Mouse (Mus musculus) c-Kit-negative CD71-positive TER-119-positive erythroid progenitor cells, embryonic 14.5 days (primary cell): ENCODE results near the gene Nln.

Source experiments
- DNase-seq: peaks from one replicate; pipeline ENCODE4 v3.0.0-alpha.2; 2013; ENCODE audit warnings: low read depth, low spot score

Gene Nln

GRCm38 (mm10) chr13:104042738-104043137, 66.7 kb downstream of the Nln start:
- DNase-seq = no peak

DNA sequence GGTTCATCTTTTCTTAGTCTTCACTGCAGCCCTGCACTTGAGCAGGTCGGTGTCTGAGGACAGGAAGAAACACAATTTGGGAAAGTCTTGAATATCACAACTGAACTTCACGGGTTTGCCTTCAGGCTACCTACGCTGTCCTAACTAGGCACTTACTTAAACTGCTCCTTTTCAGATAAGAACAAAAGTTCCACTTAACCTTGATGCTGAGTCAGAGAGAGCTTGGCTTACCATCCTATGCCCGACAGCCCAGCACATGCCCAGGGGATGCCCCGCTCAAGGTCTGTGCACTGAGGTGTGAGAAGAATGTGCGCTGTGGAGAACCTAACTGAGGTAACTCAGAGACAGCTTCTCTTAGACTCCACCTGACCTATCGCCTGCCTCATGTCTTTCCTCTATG, 67.9 kb downstream of the Nln start:
- DNase-seq = no peak

- peak; percentile 11 for DNase-seq
Observed at GRCm38 (mm10) chr13:104040950-104041349, 68.5 kb downstream of the Nln start.

DNA sequence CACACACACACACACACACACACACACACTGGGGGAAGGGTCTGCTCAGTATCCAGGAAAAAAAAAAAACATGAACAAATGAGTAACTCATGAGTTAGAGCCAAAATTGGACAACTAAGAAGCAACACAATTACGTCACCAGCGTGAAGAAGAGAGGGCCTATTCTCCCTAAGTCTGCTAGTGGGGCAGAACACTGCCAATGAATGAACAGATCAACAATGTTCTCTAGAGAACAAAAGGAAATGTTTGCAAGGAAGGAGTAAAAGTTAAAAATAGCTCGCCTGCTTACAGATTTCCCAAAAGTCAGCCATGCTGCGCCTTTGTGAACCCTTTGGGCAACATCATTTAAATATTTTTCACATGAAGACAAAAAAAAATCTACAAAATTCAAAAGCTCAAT, 69.6 kb downstream of the Nln start:
- no peak for DNase-seq

DNA sequence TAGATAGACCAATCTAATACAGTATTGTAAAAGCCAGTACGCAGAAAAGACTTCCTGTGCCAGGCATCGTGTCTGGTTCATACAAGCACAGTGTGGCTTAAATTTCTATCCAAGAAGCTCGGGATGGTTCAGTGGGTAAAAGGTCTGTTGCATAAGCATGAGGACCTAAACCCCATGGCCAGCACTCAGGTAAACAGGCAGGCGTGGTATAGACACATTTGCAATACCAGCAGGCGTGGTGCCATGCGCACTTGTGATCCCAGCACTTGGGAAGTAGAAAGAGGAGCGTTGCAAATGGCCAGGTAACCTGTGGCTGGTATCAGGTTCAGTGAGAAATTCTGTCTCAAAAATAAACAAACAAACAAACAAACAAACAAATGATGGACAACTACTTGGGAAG, 70.5 kb downstream of the Nln start:
- no peak for DNase-seq

DNA sequence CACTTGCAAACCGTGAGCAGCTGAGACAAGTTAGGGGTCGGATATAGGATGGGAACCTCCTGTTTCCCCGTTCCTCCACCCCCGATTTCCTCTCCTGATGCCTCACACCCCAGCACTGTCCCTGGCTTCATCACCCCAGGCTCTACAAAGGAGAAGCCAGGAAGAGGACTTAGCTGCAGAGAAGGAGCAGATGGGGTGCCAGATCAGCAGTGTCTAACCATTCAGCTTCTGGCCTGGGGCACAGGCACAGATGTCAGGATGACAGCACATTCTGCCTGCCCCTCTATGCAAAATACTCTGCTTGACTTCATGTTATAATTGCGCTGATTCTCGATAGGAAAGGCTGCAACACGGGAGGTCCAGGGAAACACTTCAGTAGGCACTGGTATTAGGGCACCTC, 71.1 kb downstream of the Nln start:
- DNase-seq = no peak

GRCm38 (mm10) chr13:104037531-104038290, 71.7 kb downstream of the Nln start:
- no peak for DNase-seq

GRCm38 (mm10) chr13:104036494-104037290, 72.7 kb downstream of the Nln start:
- DNase-seq = no peak

DNA sequence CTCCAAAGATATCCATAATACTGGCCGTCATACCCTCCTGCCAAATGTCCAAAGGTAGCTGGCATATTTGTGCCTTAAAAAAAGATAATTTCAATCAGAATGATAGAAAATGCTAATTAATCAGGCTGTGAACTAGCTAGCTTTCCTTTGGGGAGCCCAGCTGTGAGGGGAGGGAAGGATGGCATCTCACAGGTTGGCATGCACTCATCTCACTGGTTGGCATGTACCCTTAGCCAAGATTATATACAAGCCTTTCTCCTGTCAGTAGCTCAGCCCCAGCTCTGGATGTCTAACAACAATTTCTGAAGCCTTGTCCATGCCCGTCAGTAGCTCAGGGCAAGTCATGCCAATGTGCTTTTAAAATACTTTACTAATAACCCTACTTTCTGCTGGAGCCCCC, 73.8 kb downstream of the Nln start:
- no peak for DNase-seq

DNA sequence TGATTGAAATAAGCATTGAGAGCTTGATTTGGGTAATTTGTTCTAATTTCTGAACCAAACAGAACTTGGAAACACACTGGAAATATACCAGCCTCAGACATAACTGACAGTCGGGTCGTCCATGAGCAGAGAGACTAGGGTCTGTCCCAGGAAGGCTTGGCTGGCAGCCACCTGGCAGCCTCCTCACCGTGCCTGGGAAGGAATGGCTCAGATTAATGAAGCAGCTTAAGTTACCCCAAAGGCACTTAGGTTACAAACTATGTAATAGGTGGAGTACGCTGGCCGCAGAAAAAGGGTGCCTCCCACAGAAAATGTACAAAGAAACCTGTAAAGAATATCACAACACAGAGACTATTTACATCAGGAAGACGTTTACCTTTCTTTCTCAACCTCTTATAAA, 74.6 kb downstream of the Nln start:
- no peak for DNase-seq

DNA sequence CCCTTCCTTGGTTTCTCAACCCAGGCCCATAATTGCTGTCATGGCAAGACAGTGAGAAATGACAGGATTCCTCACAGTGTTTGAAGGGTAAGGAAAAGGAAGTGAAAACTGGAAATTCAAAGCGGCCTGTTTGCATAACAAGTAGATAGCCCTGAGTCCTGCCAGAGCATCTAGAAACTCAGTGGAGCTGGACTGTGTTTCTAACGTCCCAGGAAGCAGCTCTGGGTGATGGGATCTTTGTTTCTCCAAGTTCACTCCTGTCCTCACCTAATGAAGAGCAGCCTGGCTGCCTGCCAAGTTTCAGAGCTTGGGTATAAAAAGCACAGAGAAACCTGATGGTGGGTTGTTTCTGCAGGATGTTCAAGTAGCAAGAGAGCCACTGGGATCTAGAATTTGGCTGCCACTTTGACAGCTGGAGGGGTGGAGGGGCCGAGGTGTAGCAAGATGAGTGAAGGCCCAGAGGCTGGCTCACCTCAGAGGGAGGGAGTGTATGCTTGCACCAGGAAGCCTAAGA, 76.7 kb downstream of the Nln start:
- no peak for DNase-seq

- DNase-seq = no peak
Observed at GRCm38 (mm10) chr13:104031821-104032331, 77.5 kb downstream of the Nln start.

DNA sequence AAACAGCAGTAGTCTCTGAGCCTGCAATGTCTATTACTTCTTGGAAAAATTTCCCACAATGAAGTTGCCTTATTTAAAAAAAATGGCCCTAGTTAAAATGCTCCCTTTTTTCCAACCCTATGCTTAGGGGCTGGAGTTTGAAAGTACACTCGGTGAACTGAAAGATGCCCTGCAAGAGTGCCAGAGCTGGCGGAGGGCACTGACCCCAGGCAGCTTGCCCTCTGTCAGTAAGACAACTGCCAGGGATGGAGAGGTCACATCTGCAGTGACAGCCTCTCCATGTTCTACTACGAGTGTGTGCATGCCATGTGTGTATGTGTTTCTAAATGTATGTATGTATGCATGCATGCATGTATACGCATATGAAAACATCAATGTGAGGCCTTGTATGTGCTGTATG, 78.5 kb downstream of the Nln start:
- no peak for DNase-seq

DNA sequence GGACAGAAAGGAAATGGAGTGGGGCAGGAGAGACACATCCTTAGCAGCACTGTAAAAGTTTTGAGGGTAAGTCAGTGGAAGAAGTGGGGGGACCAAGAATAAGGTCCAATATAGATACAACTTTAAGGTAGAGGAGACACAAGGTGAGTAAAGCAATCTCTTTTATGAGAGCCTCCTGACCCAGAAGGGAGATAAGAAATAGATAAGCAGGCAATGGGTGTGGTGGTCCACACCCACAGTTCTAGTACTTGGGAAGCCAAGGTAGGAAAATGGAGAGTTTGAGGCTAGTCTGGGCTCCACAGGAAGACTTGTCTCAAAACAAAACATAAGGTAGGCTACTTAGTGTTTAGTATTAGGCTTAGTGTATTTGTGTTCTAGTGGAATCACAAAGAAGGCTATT, 79.9 kb downstream of the Nln start:
- DNase-seq = no peak

DNA sequence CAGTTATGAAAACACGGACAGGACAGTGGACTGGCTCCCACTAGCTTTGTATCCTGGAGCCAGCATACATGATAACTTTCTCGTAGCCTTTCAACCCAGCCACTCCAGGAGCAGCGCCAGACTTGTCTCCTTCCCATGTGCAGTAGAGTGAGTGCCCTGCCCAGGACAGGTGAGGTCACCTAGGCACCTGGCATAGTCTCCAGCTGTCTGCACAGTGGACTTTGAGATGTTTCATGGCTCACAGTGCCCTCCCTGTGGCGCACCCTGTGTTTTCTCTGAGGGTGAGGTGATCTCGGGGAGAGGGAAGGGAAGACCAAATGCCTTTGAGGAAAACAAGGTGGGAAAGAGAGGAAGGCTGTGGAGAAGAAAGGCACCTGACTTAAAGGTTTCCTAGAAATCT, 80.3 kb downstream of the Nln start:
- no peak for DNase-seq

DNA sequence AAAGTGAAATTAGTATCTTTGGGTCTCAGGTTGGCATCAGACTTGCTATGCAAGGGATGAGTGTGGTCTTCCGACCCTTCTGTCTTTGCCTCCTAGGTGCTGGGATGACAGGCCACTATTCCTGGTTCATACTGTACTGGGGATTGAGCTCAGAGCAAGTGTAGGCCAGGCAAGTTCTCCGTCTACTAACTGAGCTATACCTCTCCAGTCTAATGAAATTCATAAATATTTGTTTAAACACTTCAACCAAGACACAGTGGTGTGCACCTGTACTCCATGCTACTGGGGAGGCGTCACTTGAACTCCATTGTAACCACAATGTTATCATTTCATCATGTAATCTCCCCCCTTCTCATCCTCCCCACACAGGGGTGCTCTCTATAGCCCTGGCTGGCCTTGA, 82.9 kb downstream of the Nln start:
- DNase-seq = no peak

DNA sequence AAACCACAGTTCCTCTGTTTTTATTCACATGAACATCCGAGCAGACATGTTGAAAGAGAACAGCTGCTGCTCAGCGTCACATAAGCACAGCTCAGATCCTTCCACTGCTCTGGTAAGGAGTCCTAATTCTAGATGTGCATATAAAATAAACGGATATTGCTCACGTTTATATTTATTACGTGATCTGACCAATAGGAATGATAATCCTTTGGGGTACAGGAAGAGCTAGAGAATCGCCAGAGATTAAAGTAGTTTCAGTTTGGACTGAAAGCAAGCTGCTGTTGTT, 83.8 kb downstream of the Nln start:
- DNase-seq = no peak

DNA sequence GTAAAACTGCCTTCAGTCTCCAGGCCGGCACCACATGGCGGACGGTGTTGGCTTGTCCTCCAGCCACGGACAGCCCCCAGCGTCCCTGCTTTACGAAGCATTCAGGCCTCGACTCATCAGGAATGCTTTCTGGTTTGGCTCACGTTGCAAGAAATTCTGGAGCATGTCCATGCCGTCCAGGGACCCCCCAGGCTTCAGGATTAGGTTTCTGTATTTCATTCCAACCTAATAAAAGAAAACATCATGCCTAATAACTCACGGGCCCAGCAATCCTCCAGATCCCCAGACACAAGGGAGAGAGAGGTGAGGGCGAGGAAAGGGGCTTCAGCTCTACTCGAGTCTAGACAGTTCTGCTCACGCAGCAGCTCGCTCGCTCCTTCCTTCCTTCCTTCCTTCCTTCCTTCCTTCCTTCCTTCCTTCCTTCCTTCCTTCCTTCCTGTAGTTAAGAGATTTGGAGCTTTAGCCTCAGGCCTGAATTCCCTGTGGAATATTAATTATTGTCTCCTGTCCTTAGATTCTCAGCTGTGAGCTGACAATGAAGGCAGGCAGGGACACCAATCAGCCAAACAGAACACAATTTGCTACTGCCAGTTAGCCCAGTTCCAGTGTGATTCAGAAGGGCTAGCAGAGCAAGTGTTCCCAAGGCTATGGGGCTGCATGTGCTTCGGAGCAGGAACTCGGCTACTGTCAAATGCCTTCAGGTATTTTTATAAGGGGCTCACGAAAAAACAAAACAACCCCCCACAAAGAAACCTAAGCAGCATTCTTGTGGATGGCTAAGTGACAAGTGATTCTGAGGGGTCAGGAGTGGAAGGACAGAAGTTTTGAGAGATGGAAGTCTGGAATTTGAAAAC, 84.3 kb downstream of the Nln start:
- no peak for DNase-seq

DNA sequence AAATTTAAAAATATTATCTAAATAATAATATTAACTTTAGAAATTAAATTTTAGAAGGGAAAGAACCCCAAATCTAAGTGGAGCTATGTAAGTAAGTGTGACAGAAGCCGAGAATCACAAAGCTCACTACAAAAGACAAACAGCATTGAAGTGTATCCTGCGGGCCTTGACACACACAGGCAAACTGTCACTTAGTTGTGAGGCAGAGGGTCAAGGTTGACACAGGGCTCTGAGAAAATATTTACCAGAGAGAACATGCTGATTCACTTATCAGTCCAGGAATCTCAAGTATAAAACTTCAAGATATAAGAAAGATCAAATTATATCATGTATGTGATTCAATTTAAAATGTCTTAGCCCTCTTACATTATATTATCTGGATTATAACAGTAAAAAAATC, 85.1 kb downstream of the Nln start:
- no peak for DNase-seq

GRCm38 (mm10) chr13:104023356-104023911, 86.0 kb downstream of the Nln start:
- no peak for DNase-seq

GRCm38 (mm10) chr13:104018466-104019076, 90.8 kb downstream of the Nln start:
- DNase-seq = no peak
